Mouse (Mus musculus): ENCODE measurements around the gene Banp. TPM values are rescaled to one million over a fixed set of nuclear protein-coding genes. Genes with fewer than 3 reads are reported as not detected.

Gene Banp
- polyA plus RNA-seq, 1 experiment: 68.4 TPM

GRCm38 (mm10) chr8:121947753-121948141 is 1.8 kb upstream of the Banp start:
- peak overlapping the region; percentile 6; the same call in 1 of the 2 replicates for H3K4me3 ChIP-seq (ENCODE audit: insufficient read depth, low read length)
- H3K27ac ChIP-seq (ENCODE audit: insufficient read depth, low read length): no peak overlapping the region
- no peak for TF ChIP-seq CTCF (IDR thresholded peaks at IDR 0.05; ENCODE audit: extremely low read depth, insufficient read depth, low read length)
- no peak for TF ChIP-seq POLR2A (IDR thresholded peaks at IDR 0.05; ENCODE audit: extremely low read depth, insufficient read depth, low read length)
- H3K4me1 ChIP-seq (ENCODE audit: control insufficient read depth, insufficient read depth, low read length): peaks cover 2% of the 10 kb centered on the region; the same call in 1 of the 2 replicates

- 0 out of 2 replicates have a peak overlapping the region, but pooled peaks have one; percentile 6 for H3K4me3 ChIP-seq (ENCODE audit: insufficient read depth, low read length)
- H3K4me1 ChIP-seq (ENCODE audit: control insufficient read depth, insufficient read depth, low read length): peaks cover 3% of the 10 kb centered on the region; the same call in 1 of the 2 replicates
- no peak overlapping the region for H3K27ac ChIP-seq (ENCODE audit: insufficient read depth, low read length)
- TF ChIP-seq CTCF (IDR thresholded peaks at IDR 0.05; ENCODE audit: extremely low read depth, insufficient read depth, low read length): no peak
- no peak for TF ChIP-seq POLR2A (IDR thresholded peaks at IDR 0.05; ENCODE audit: extremely low read depth, insufficient read depth, low read length)
Observed at GRCm38 (mm10) chr8:121948321-121949145, 1.0 kb upstream of the Banp start.

GRCm38 (mm10) chr8:121949941-121950748 is 595 bp downstream of the Banp start:
- peaks cover 3% of the 10 kb centered on the region; the same call in 1 of the 2 replicates for H3K4me1 ChIP-seq (ENCODE audit: control insufficient read depth, insufficient read depth, low read length)
- TF ChIP-seq CTCF (IDR thresholded peaks at IDR 0.05; ENCODE audit: extremely low read depth, insufficient read depth, low read length) (no peak), POLR2A (IDR thresholded peaks at IDR 0.05; ENCODE audit: extremely low read depth, insufficient read depth, low read length) (peak; percentile 87)
- H3K4me3 ChIP-seq (ENCODE audit: insufficient read depth, low read length): peak overlapping the region; percentile 36
- H3K27ac ChIP-seq (ENCODE audit: insufficient read depth, low read length): peak overlapping the region; percentile 31

GRCm38 (mm10) chr8:121950749-121951655 is 1.5 kb downstream of the Banp start:
- Histone ChIP-seq H3K4me3 (ENCODE audit: insufficient read depth, low read length) (peak overlapping the region; percentile 36), H3K4me1 (ENCODE audit: control insufficient read depth, insufficient read depth, low read length) (peaks cover 3% of the 10 kb centered on the region), H3K27ac (ENCODE audit: insufficient read depth, low read length) (peak overlapping the region; percentile 32; the same call in 1 of the 2 replicates)
- no peak for TF ChIP-seq CTCF (IDR thresholded peaks at IDR 0.05; ENCODE audit: extremely low read depth, insufficient read depth, low read length)
- no peak for TF ChIP-seq POLR2A (IDR thresholded peaks at IDR 0.05; ENCODE audit: extremely low read depth, insufficient read depth, low read length)

DNA sequence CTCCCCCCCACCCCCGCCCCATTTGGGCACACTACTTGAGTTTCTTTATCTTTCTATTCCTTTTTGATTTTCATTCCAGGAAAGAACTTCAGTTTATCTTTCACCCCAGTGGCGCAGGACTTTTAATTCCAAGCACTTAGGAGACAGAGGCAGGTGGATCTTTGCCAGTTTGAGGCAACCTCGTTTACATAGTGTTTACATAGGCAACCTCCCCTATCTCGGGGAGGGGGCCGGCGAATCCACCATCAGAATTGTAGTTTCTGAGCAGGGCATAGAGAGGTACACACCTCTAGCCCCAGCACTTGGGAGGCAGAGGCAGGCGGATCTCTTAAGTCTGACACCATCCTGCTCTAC is 2.1 kb downstream of the Banp start:
- peak overlapping the region; percentile 36; the same call in 1 of the 2 replicates for H3K4me3 ChIP-seq (ENCODE audit: insufficient read depth, low read length)
- H3K27ac ChIP-seq (ENCODE audit: insufficient read depth, low read length): no peak overlapping the region
- H3K4me1 ChIP-seq (ENCODE audit: control insufficient read depth, insufficient read depth, low read length): peaks cover 3% of the 10 kb centered on the region
- TF ChIP-seq CTCF (IDR thresholded peaks at IDR 0.05; ENCODE audit: extremely low read depth, insufficient read depth, low read length) (no peak), POLR2A (IDR thresholded peaks at IDR 0.05; ENCODE audit: extremely low read depth, insufficient read depth, low read length) (no peak)

- no peak overlapping the region for H3K27ac ChIP-seq (ENCODE audit: insufficient read depth, low read length)
- TF ChIP-seq CTCF (IDR thresholded peaks at IDR 0.05; ENCODE audit: extremely low read depth, insufficient read depth, low read length): no peak
- TF ChIP-seq POLR2A (IDR thresholded peaks at IDR 0.05; ENCODE audit: extremely low read depth, insufficient read depth, low read length): no peak
- H3K4me1 ChIP-seq (ENCODE audit: control insufficient read depth, insufficient read depth, low read length): peaks cover 3% of the 10 kb centered on the region
- no peak overlapping the region for H3K4me3 ChIP-seq (ENCODE audit: insufficient read depth, low read length)
Observed at GRCm38 (mm10) chr8:121952122-121952521, 2.6 kb downstream of the Banp start.

GRCm38 (mm10) chr8:121952800-121953199 is 3.2 kb downstream of the Banp start:
- TF ChIP-seq POLR2A (IDR thresholded peaks at IDR 0.05; ENCODE audit: extremely low read depth, insufficient read depth, low read length): no peak
- no peak for TF ChIP-seq CTCF (IDR thresholded peaks at IDR 0.05; ENCODE audit: extremely low read depth, insufficient read depth, low read length)
- Histone ChIP-seq H3K4me3 (ENCODE audit: insufficient read depth, low read length) (no peak overlapping the region), H3K4me1 (ENCODE audit: control insufficient read depth, insufficient read depth, low read length) (peaks cover 3% of the 10 kb centered on the region), H3K27ac (ENCODE audit: insufficient read depth, low read length) (no peak overlapping the region)

GRCm38 (mm10) chr8:121953821-121954545 is 4.4 kb downstream of the Banp start:
- no peak overlapping the region for H3K27ac ChIP-seq (ENCODE audit: insufficient read depth, low read length)
- H3K4me3 ChIP-seq (ENCODE audit: insufficient read depth, low read length): no peak overlapping the region
- TF ChIP-seq CTCF (IDR thresholded peaks at IDR 0.05; ENCODE audit: extremely low read depth, insufficient read depth, low read length) (no peak), POLR2A (IDR thresholded peaks at IDR 0.05; ENCODE audit: extremely low read depth, insufficient read depth, low read length) (no peak)
- peaks cover 5% of the 10 kb centered on the region for H3K4me1 ChIP-seq (ENCODE audit: control insufficient read depth, insufficient read depth, low read length)
